Mouse (Mus musculus): ENCODE results near the gene Ankar. TPM values are rescaled to one million over a fixed set of nuclear protein-coding genes. Genes with fewer than 3 reads are reported as not detected.
A peak's percentile ranks its signal among the peaks of the same experiment; 100 is the strongest.

Ankar gene
- polyA plus RNA-seq, 1 experiment, result not detected

GRCm38 (mm10) chr1:72717540-72717939 is 17.2 kb upstream of the Ankar start:
- Histone ChIP-seq H3ac (ENCODE audit: control insufficient read depth, insufficient read length, low read depth) (no peak overlapping the region), H3K36me3 (ENCODE audit: control insufficient read depth, insufficient read depth) (peaks cover 32% of the 10 kb centered on the region), H3K79me3 (ENCODE audit: low read depth) (peaks cover 13% of the 10 kb centered on the region), H3K27me3 (ENCODE audit: control insufficient read depth, insufficient read depth, insufficient read length) (no peaks in the 10 kb centered on the region), H3K79me2 (ENCODE audit: control insufficient read depth, insufficient read depth) (peaks cover 24% of the 10 kb centered on the region), H3K4me3 (ENCODE audit: insufficient read depth, poor library complexity, severe bottlenecking) (no peak overlapping the region)
- TF ChIP-seq MAX (IDR thresholded peaks at IDR 0.05) (no peak), FOSL1 (IDR thresholded peaks at IDR 0.05; ENCODE audit: insufficient read depth, low read length, poor library complexity, severe bottlenecking) (no peak), MYOG (IDR thresholded peaks at IDR 0.05; ENCODE audit: control insufficient read depth, extremely low read depth, insufficient read length) (no peak), CTCF (IDR thresholded peaks at IDR 0.05; ENCODE audit: control insufficient read depth, insufficient read depth, insufficient read length) (no peak), MYOD1 (IDR thresholded peaks at IDR 0.05; ENCODE audit: control insufficient read depth, insufficient read length, low read depth) (no peak), CEBPB (IDR thresholded peaks at IDR 0.05; ENCODE audit: low read depth) (no peak), USF1 (IDR thresholded peaks at IDR 0.05; ENCODE audit: low read depth) (no peak)

GRCm38 (mm10) chr1:72716926-72717325 is 16.5 kb upstream of the Ankar start:
- H3K27me3 ChIP-seq (ENCODE audit: control insufficient read depth, insufficient read depth, insufficient read length), result no peaks in the 10 kb centered on the region
- no peak overlapping the region for H3ac ChIP-seq (ENCODE audit: control insufficient read depth, insufficient read length, low read depth)
- H3K36me3 ChIP-seq (ENCODE audit: control insufficient read depth, insufficient read depth), result peaks cover 38% of the 10 kb centered on the region
- TF ChIP-seq CTCF (IDR thresholded peaks at IDR 0.05; ENCODE audit: control insufficient read depth, insufficient read depth, insufficient read length), result peak; percentile 42
- no peak for TF ChIP-seq CEBPB (IDR thresholded peaks at IDR 0.05; ENCODE audit: low read depth)
- peaks cover 31% of the 10 kb centered on the region for H3K79me2 ChIP-seq (ENCODE audit: control insufficient read depth, insufficient read depth)
- peaks cover 19% of the 10 kb centered on the region for H3K79me3 ChIP-seq (ENCODE audit: low read depth)
- H3K4me3 ChIP-seq (ENCODE audit: insufficient read depth, poor library complexity, severe bottlenecking), result no peak overlapping the region

GRCm38 (mm10) chr1:72716421-72716820 is 16.0 kb upstream of the Ankar start:
- TF ChIP-seq CEBPB (IDR thresholded peaks at IDR 0.05; ENCODE audit: low read depth) (no peak), MYOD1 (IDR thresholded peaks at IDR 0.05; ENCODE audit: control insufficient read depth, insufficient read length, low read depth) (no peak), USF1 (IDR thresholded peaks at IDR 0.05; ENCODE audit: low read depth) (no peak), MAX (IDR thresholded peaks at IDR 0.05) (no peak), MYOG (IDR thresholded peaks at IDR 0.05; ENCODE audit: control insufficient read depth, extremely low read depth, insufficient read length) (no peak), FOSL1 (IDR thresholded peaks at IDR 0.05; ENCODE audit: insufficient read depth, low read length, poor library complexity, severe bottlenecking) (no peak), CTCF (IDR thresholded peaks at IDR 0.05; ENCODE audit: control insufficient read depth, insufficient read depth, insufficient read length) (no peak)
- Histone ChIP-seq H3K79me3 (ENCODE audit: low read depth) (peaks cover 24% of the 10 kb centered on the region), H3K79me2 (ENCODE audit: control insufficient read depth, insufficient read depth) (peaks cover 36% of the 10 kb centered on the region), H3K36me3 (ENCODE audit: control insufficient read depth, insufficient read depth) (peaks cover 39% of the 10 kb centered on the region), H3K27me3 (ENCODE audit: control insufficient read depth, insufficient read depth, insufficient read length) (no peaks in the 10 kb centered on the region), H3ac (ENCODE audit: control insufficient read depth, insufficient read length, low read depth) (no peak overlapping the region), H3K4me3 (ENCODE audit: insufficient read depth, poor library complexity, severe bottlenecking) (no peak overlapping the region)

GRCm38 (mm10) chr1:72715593-72716361 is 15.4 kb upstream of the Ankar start:
- peaks cover 26% of the 10 kb centered on the region for H3K79me3 ChIP-seq (ENCODE audit: low read depth)
- no peak overlapping the region for H3K4me3 ChIP-seq (ENCODE audit: insufficient read depth, poor library complexity, severe bottlenecking)
- H3K36me3 ChIP-seq (ENCODE audit: control insufficient read depth, insufficient read depth), result peaks cover 39% of the 10 kb centered on the region
- H3ac ChIP-seq (ENCODE audit: control insufficient read depth, insufficient read length, low read depth), result no peak overlapping the region
- no peaks in the 10 kb centered on the region for H3K27me3 ChIP-seq (ENCODE audit: control insufficient read depth, insufficient read depth, insufficient read length)
- TF ChIP-seq MYOG (IDR thresholded peaks at IDR 0.05; ENCODE audit: control insufficient read depth, extremely low read depth, insufficient read length), result no peak
- TF ChIP-seq MYOD1 (IDR thresholded peaks at IDR 0.05; ENCODE audit: control insufficient read depth, insufficient read length, low read depth), result no peak
- no peak for TF ChIP-seq MAX (IDR thresholded peaks at IDR 0.05)
- no peak for TF ChIP-seq FOSL1 (IDR thresholded peaks at IDR 0.05; ENCODE audit: insufficient read depth, low read length, poor library complexity, severe bottlenecking)
- TF ChIP-seq CTCF (IDR thresholded peaks at IDR 0.05; ENCODE audit: control insufficient read depth, insufficient read depth, insufficient read length), result no peak
- TF ChIP-seq USF1 (IDR thresholded peaks at IDR 0.05; ENCODE audit: low read depth), result no peak
- no peak for TF ChIP-seq CEBPB (IDR thresholded peaks at IDR 0.05; ENCODE audit: low read depth)
- H3K79me2 ChIP-seq (ENCODE audit: control insufficient read depth, insufficient read depth), result peaks cover 40% of the 10 kb centered on the region

DNA sequence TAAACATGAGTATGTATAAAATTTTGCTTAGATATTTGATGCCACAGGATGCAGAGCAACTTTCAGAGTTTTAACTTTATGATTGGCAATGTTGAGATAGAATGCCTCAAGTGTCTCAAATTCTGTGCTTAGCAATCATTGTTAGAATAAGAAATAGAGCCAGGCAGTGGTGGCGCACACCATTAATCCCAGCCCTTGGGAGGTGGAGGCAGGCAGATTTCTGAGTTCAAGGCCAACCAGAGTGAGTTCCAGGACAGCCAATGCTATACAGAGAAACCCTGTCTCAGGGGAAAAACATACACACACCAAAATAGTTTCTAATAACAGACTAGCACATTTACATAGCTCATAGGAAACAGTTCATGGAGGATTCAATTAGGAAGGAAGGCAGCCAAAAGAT is 14.7 kb upstream of the Ankar start:
- TF ChIP-seq MYOD1 (IDR thresholded peaks at IDR 0.05; ENCODE audit: control insufficient read depth, insufficient read length, low read depth) (no peak), MYOG (IDR thresholded peaks at IDR 0.05; ENCODE audit: control insufficient read depth, extremely low read depth, insufficient read length) (no peak), MAX (IDR thresholded peaks at IDR 0.05) (no peak), CTCF (IDR thresholded peaks at IDR 0.05; ENCODE audit: control insufficient read depth, insufficient read depth, insufficient read length) (no peak), CEBPB (IDR thresholded peaks at IDR 0.05; ENCODE audit: low read depth) (no peak), USF1 (IDR thresholded peaks at IDR 0.05; ENCODE audit: low read depth) (no peak), FOSL1 (IDR thresholded peaks at IDR 0.05; ENCODE audit: insufficient read depth, low read length, poor library complexity, severe bottlenecking) (no peak)
- Histone ChIP-seq H3K4me3 (ENCODE audit: insufficient read depth, poor library complexity, severe bottlenecking) (no peak overlapping the region), H3ac (ENCODE audit: control insufficient read depth, insufficient read length, low read depth) (no peak overlapping the region), H3K36me3 (ENCODE audit: control insufficient read depth, insufficient read depth) (peaks cover 39% of the 10 kb centered on the region), H3K79me3 (ENCODE audit: low read depth) (peaks cover 26% of the 10 kb centered on the region), H3K79me2 (ENCODE audit: control insufficient read depth, insufficient read depth) (peaks cover 40% of the 10 kb centered on the region), H3K27me3 (ENCODE audit: control insufficient read depth, insufficient read depth, insufficient read length) (no peaks in the 10 kb centered on the region)

All from C2C12 (cell line).